Mouse (Mus musculus) intestine, postnatal 0 days (tissue): ENCODE results near the gene Moxd1. TPM values are rescaled to one million over a fixed set of nuclear protein-coding genes. Genes with fewer than 3 reads are reported as not detected.

ENCODE experiments used
- ATAC-seq: fragments of 200-750 bp; cut with Nextera tagmentation; 2 replicates; pipeline ENCODE4 v1.8.0; 2017; ENCODE audit warnings: mild to moderate bottlenecking, moderate TSS enrichment, moderate library complexity
- H3K27ac ChIP-seq: fragments of 300-500 bp; sonication (generic); 2 replicates; pipeline ENCODE4 v1.5.1; 2014; ENCODE audit warnings: mild to moderate bottlenecking, low read depth, low read length, moderate library complexity
- H3K27me3 ChIP-seq: fragments of 300-500 bp; sonication (generic); replicated peaks from 2 replicates; pipeline ENCODE4 v1.6.1; 2014; ENCODE audit warnings: low read length, mixed read lengths; ENCODE audit not compliant: control insufficient read depth, insufficient read depth
- H3K36me3 ChIP-seq: fragments of 300-500 bp; sonication (generic); 2 replicates; pipeline ENCODE4 v1.6.1; 2014; ENCODE audit warnings: mild to moderate bottlenecking, moderate library complexity; ENCODE audit not compliant: control insufficient read depth, insufficient read depth
- H3K4me1 ChIP-seq: fragments of 300-500 bp; sonication (generic); replicated peaks from 2 replicates; pipeline ENCODE4 v1.6.1; 2014; ENCODE audit warnings: antibody characterized with exemption, low read length, mixed read lengths; ENCODE audit not compliant: control insufficient read depth, insufficient read depth
- H3K4me2 ChIP-seq: fragments of 300-500 bp; sonication (generic); replicated peaks from 2 replicates; pipeline ENCODE4 v1.6.1; 2014; ENCODE audit warnings: low read depth, mild to moderate bottlenecking, moderate library complexity
- H3K4me3 ChIP-seq: fragments of 300-500 bp; sonication (generic); 2 replicates; pipeline ENCODE4 v1.5.1; 2014; ENCODE audit warnings: low read depth, low read length
- H3K9ac ChIP-seq: fragments of 300-500 bp; sonication (generic); 2 replicates; pipeline ENCODE4 v1.6.1; 2014; ENCODE audit warnings: mild to moderate bottlenecking, low read depth, low read length
- H3K9me3 ChIP-seq: fragments of 300-500 bp; sonication (generic); 2 replicates; pipeline ENCODE4 v1.6.1; 2016; ENCODE audit warnings: mixed run types; ENCODE audit not compliant: control insufficient read depth
- CTCF ChIP-seq: sonication (generic); IDR thresholded peaks from 2 replicates; pipeline ENCODE4 v1.5.1; 2016; ENCODE audit warnings: low read depth, mild to moderate bottlenecking, control low read depth, antibody characterized with exemption, moderate library complexity
- WGBS: fragments of 180-500 bp; shearing (Covaris S2); extraction: QIAGEN DNeasy Blood & Tissue Kit; methylation state at CpG from one replicate; pipeline ENCODE4 v1.1.7; 2014; 5-methylcytosine and 5-hydroxymethylcytosine counted together
- polyA plus RNA-seq: library from polyadenylated mRNA; unstranded; fragments of >200 nt; fragmentation: Nextera tagmentation; extraction: Ambion mirVana; gene quantifications from 2 replicates; pipeline ENCODE4 v1.2.1, GENCODE M21; 2015

The Moxd1 gene
- polyA plus RNA-seq, 1 experiment from 2014 or later: 5.9 TPM

DNA sequence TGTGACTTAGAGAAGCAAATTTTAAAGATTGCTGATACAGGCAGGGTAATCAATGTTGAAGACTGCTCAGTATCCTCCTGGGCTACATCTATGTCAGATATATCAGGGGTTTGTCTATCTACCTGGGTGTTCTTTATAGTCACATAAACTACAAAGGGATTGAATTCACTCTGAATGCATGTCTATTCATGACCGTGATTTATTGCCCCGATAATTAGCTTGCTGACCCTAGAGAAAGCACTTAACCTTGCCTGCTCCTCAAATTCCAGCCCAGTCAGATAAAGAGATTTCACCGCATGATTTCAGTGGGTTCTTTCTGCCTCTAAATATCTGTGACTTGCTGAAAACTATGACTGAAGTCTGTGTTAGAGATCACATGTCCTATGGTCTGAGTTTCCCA lies 35.6 kb downstream of the Moxd1 start:
- Histone ChIP-seq H3K4me3 (no peak overlapping the region), H3K4me2 (no peak overlapping the region), H3K9ac (no peak overlapping the region), H3K9me3 (no peaks in the 10 kb centered on the region), H3K27me3 (no peaks in the 10 kb centered on the region), H3K4me1 (no peaks in the 10 kb centered on the region), H3K27ac (no peak overlapping the region), H3K36me3 (no peaks in the 10 kb centered on the region)
- WGBS: 44% methylated on average over 3 of the region's 3 CpGs
- no peak for ATAC-seq
- no peak for TF ChIP-seq CTCF

DNA sequence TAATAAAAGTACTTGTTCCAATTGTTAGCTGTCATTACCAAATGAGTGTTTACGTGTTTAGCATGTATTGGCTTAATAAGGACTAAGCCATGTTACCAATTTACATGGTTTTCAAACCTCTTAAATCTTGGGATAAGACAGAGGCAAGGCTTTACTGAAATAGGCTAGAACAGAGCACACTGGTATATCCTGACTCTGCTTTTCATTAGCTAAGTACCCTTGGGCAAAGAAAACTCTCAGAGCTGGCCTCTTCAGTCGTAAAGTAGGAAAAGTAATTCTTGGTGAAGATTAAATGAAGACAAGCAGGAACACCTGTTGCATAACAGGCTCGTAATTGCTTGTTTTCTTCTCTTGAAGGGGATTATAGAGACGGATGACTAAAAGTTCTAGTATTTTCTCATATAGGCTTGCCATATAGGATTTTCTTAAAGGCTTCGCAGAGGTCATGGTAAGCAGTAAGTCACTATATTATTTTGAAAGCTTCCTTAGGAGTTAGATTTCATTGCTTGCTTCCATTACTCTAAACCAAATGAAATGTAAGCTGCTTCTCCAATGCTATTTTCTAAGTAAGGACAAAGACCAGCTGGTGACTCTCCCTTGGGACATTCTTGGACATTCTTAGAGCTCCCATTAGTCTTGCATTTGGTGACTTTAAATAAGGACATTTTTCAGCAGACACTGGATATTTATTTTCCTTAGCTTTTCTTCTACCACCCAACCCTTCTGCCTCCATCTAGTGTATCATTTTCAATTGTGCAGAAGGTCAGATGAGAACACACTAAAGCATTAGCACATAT lies 36.7 kb downstream of the Moxd1 start:
- no peaks in the 10 kb centered on the region for H3K27me3 ChIP-seq

GRCm38 (mm10) chr10:24267520-24267919 lies 44.2 kb downstream of the Moxd1 start:
- H3K9ac ChIP-seq: no peak overlapping the region
- TF ChIP-seq CTCF: no peak
- no peaks in the 10 kb centered on the region for H3K4me1 ChIP-seq
- H3K9me3 ChIP-seq: no peaks in the 10 kb centered on the region
- no peak for ATAC-seq
- H3K27me3 ChIP-seq: no peaks in the 10 kb centered on the region
- H3K4me2 ChIP-seq: no peak overlapping the region
- no peak overlapping the region for H3K27ac ChIP-seq
- no peak overlapping the region for H3K4me3 ChIP-seq
- no peaks in the 10 kb centered on the region for H3K36me3 ChIP-seq
- WGBS: 65% methylated on average over 2 of the region's 2 CpGs

More for the DNA sequence above, 36.7 kb downstream of the Moxd1 start:
- H3K9me3 ChIP-seq: no peaks in the 10 kb centered on the region
- no peak overlapping the region for H3K27ac ChIP-seq
- ATAC-seq: no peak
- WGBS: 57% methylated on average over 5 of the region's 5 CpGs
- TF ChIP-seq CTCF: no peak
- no peaks in the 10 kb centered on the region for H3K36me3 ChIP-seq
- H3K9ac ChIP-seq: no peak overlapping the region
- H3K4me3 ChIP-seq: no peak overlapping the region
- no peaks in the 10 kb centered on the region for H3K4me1 ChIP-seq
- H3K4me2 ChIP-seq: no peak overlapping the region

DNA sequence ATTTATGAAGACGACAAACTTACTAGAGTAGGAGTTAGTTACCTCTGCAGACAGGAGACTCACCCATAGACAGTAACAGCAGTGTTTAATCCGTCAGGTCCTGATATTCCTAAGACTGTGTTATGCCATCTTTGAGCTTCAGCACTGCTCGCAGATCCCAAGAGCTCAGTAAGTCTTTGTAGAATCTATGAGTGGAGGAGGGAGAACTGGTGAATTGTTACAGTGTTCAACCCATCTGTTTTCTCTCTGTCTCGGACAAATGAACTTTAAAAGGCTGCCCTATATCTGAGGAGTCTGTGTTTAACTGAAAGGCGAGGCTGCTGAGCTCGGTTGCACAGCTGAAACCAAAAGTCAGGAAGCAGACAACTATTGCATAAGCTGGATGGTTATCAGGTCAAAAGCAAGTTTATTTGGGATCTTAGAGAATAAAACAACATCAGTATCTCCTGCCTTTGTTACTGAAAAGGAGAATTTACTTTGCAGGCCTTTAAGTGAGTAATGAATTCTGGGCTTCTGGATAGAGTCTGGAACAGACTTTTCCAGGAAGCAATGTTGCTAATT lies 47.8 kb downstream of the Moxd1 start:
- ATAC-seq: no peak
- no peak for TF ChIP-seq CTCF
- Histone ChIP-seq H3K9ac (no peak overlapping the region), H3K9me3 (no peaks in the 10 kb centered on the region), H3K4me3 (no peak overlapping the region), H3K27me3 (no peaks in the 10 kb centered on the region), H3K36me3 (no peaks in the 10 kb centered on the region), H3K4me2 (no peak overlapping the region), H3K27ac (no peak overlapping the region), H3K4me1 (no peaks in the 10 kb centered on the region)
- 45% methylated on average over 6 of the region's 6 CpGs for WGBS

- H3K36me3 ChIP-seq: no peaks in the 10 kb centered on the region
- ATAC-seq: no peak
- H3K4me3 ChIP-seq: no peak overlapping the region
- H3K4me1 ChIP-seq: no peaks in the 10 kb centered on the region
- no peak overlapping the region for H3K27ac ChIP-seq
- no peak overlapping the region for H3K4me2 ChIP-seq
- no peaks in the 10 kb centered on the region for H3K27me3 ChIP-seq
- no peak overlapping the region for H3K9ac ChIP-seq
- no peaks in the 10 kb centered on the region for H3K9me3 ChIP-seq
- no peak for TF ChIP-seq CTCF
- 32% methylated on average over 7 of the region's 7 CpGs for WGBS
Observed at GRCm38 (mm10) chr10:24276211-24276610, 52.9 kb downstream of the Moxd1 start.

GRCm38 (mm10) chr10:24282650-24283049 lies 59.3 kb downstream of the Moxd1 start:
- 64% methylated on average over 5 of the region's 5 CpGs for WGBS
- H3K27ac ChIP-seq: no peak overlapping the region
- no peak overlapping the region for H3K4me2 ChIP-seq
- H3K27me3 ChIP-seq: no peaks in the 10 kb centered on the region
- ATAC-seq: no peak
- H3K9ac ChIP-seq: no peak overlapping the region
- no peak overlapping the region for H3K4me3 ChIP-seq
- no peaks in the 10 kb centered on the region for H3K36me3 ChIP-seq
- TF ChIP-seq CTCF: no peak
- H3K4me1 ChIP-seq: no peaks in the 10 kb centered on the region
- H3K9me3 ChIP-seq: no peaks in the 10 kb centered on the region
